Mouse (Mus musculus) limb, embryonic 11.5 days (tissue): Measurements from ENCODE around the gene Slc22a27. TPM values are rescaled to one million over a fixed set of nuclear protein-coding genes. Genes with fewer than 3 reads are reported as not detected.
"Not testable (repeated sequence)": the region's sequence is repeated elsewhere in the genome, so short reads cannot be mapped to it uniquely, and the experiment has no call there.

Source experiments
- ATAC-seq: fragments of 200-750 bp; cut with Nextera tagmentation; 2 replicates; pipeline ENCODE4 v1.8.0; 2017; ENCODE audit warnings: low read depth; ENCODE audit not compliant: insufficient number of reproducible peaks, low FRiP score, low TSS enrichment
- DNase-seq: peaks from one replicate; pipeline ENCODE4 v3.0.0-alpha.2; 2015; ENCODE audit warnings: low spot score
- H3K27ac ChIP-seq: fragments of 300-500 bp; sonication (generic); replicated peaks from 2 replicates; pipeline ENCODE4 v1.5.1; 2014; ENCODE audit warnings: low read depth, mild to moderate bottlenecking, low read length
- H3K27me3 ChIP-seq: fragments of 300-500 bp; sonication (generic); 2 replicates; pipeline ENCODE4 v1.6.1; 2014; ENCODE audit warnings: mild to moderate bottlenecking, low read length, mixed read lengths; ENCODE audit not compliant: control insufficient read depth, insufficient read depth
- H3K36me3 ChIP-seq: fragments of 300-500 bp; sonication (generic); 2 replicates; pipeline ENCODE4 v1.6.1; 2014; ENCODE audit warnings: mild to moderate bottlenecking, low read length, moderate library complexity, mixed read lengths; ENCODE audit not compliant: control insufficient read depth, insufficient read depth
- H3K4me1 ChIP-seq: fragments of 300-500 bp; sonication (generic); 2 replicates; pipeline ENCODE4 v1.6.1; 2014; ENCODE audit warnings: low read length, mixed read lengths; ENCODE audit not compliant: control insufficient read depth, insufficient read depth
- H3K4me2 ChIP-seq: fragments of 300-500 bp; sonication (generic); 2 replicates; pipeline ENCODE4 v1.6.1; 2014; ENCODE audit warnings: low read depth, mild to moderate bottlenecking, moderate library complexity; ENCODE audit not compliant: severe bottlenecking
- H3K4me3 ChIP-seq: fragments of 300-500 bp; sonication (generic); 2 replicates; pipeline ENCODE4 v1.5.1; 2014; ENCODE audit warnings: low read depth, low read length
- H3K9ac ChIP-seq: fragments of 300-500 bp; sonication (generic); 2 replicates; pipeline ENCODE4 v1.6.1; 2014; ENCODE audit warnings: mild to moderate bottlenecking, low read length
- H3K9me3 ChIP-seq: fragments of 300-500 bp; sonication (generic); 2 replicates; pipeline ENCODE4 v1.6.1; 2016; ENCODE audit warnings: low read length; ENCODE audit not compliant: control insufficient read depth
- WGBS: fragments of 180-500 bp; shearing (Covaris S2); extraction: QIAGEN DNeasy Blood & Tissue Kit; methylation state at CpG from one replicate; pipeline ENCODE4 v1.1.7; 2014; 5-methylcytosine and 5-hydroxymethylcytosine counted together
- polyA plus RNA-seq: library from polyadenylated mRNA; unstranded; fragments of >200 nt; fragmentation: Nextera tagmentation; extraction: Ambion mirVana; gene quantifications from 2 replicates; pipeline ENCODE4 v1.2.1, GENCODE M21; 2014

Gene Slc22a27
- not detected in 2 replicates for polyA plus RNA-seq

DNA sequence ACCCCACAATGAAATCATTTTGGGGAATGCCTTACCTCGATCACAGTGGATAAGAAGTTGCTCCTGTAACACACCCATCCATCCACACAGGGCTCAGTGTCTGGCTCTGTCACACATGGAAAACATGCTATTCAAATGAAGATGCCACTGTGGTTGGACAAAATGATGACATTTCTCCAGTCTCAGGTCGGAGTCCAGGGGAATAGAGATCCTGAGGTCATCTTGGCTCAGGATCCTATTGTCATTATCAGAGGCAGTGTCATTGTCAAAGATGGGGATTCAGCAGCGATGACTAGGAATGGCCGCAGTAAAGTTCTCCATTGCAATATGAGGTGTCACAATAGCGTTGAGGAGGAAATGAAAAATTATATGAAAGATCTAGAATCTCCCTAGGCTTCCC, at the start of gene Slc22a27:
Gene Slc22a27 (minus strand): TSS at position 101 of the 400 bp plus-strand sequence.
- not testable (repeated sequence) for H3K4me1 ChIP-seq, H3K27ac ChIP-seq, H3K9me3 ChIP-seq, H3K4me2 ChIP-seq, H3K27me3 ChIP-seq, H3K36me3 ChIP-seq, DNase-seq, H3K4me3 ChIP-seq, H3K9ac ChIP-seq, ATAC-seq
- WGBS, result 75% methylated on average over 5 of the region's 5 CpGs

DNA sequence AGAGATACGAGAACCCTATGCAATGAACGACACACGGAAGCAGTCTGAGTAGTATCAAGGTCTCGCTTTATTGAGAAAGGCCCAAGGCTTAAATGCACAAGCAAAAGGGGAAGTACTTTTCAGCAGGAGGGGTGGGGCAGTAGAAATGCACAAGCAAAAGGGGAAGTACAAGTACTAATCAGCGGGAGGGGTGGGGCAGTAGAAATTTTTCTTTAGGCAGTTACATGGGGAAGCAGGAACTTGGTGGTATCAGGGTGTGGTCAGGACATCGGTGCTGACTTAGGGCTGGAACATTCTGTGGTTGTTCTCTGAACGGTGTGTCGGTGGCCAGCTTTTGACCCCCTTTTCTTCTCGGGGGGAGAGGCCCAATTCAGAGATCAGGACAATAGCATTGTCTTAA, 45.8 kb upstream of the Slc22a27 start:
- WGBS, result 93% methylated on average over 9 of the region's 9 CpGs

DNA sequence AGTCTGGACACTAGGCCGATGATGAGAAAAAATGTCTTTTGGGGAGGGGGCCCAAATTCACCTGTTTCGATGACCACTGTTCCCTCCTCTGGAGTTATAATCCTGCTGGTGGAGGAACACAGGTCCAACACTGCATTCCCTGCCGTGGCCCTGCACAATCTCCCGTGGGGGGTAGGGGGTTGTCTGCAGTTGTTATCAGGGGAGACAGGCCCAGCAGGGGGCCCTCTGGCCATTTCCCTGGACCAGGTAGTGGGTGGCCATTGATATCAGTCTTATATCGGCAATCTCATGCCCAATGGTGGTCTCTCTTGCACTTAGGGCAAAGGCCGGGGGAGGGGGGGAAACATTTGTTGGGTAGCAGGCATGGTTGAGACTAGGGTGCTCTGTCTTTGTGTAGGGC, 43.3 kb upstream of the Slc22a27 start:
- H3K4me3 ChIP-seq, H3K27me3 ChIP-seq, H3K27ac ChIP-seq, H3K4me2 ChIP-seq, ATAC-seq, H3K9me3 ChIP-seq, DNase-seq, H3K4me1 ChIP-seq, H3K36me3 ChIP-seq, H3K9ac ChIP-seq: not testable (repeated sequence)
- 95% methylated on average over 6 of the region's 6 CpGs for WGBS

More for the DNA sequence above, 45.8 kb upstream of the Slc22a27 start:
- not testable (repeated sequence) for H3K9me3 ChIP-seq, H3K27ac ChIP-seq, H3K4me1 ChIP-seq, H3K4me3 ChIP-seq, ATAC-seq, H3K27me3 ChIP-seq, DNase-seq, H3K36me3 ChIP-seq, H3K9ac ChIP-seq, H3K4me2 ChIP-seq

DNA sequence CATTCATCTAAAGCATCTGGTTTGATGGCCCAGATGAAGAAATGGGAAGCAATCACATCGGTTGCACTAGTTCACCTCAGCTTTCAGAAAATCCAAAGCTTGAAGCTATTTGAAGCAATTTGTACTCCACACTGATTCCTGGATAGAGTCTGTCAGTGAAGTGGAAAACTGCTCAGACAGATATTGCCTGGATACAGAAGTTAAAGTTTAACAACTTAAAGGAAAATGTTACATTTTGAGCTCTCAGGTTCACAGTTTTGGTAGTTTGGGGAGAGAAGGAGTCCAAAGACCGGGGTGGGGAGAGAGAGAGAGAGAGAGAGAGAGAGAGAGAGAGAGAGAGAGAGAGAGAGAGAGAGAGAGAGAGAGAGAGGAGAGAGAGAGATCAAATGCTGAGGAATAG, 2.9 kb upstream of the Slc22a27 start:
- no peaks in the 10 kb centered on the region for H3K4me1 ChIP-seq
- DNase-seq (no peak), ATAC-seq (no peak)
- no peak overlapping the region for H3K4me2 ChIP-seq
- WGBS, result 77% methylated on average over 2 of the region's 2 CpGs
- H3K9me3 ChIP-seq, result no peaks in the 10 kb centered on the region
- H3K4me3 ChIP-seq, result no peak overlapping the region
- no peaks in the 10 kb centered on the region for H3K36me3 ChIP-seq
- H3K9ac ChIP-seq, result no peak overlapping the region
- H3K27ac ChIP-seq, result no peak overlapping the region
- no peaks in the 10 kb centered on the region for H3K27me3 ChIP-seq

DNA sequence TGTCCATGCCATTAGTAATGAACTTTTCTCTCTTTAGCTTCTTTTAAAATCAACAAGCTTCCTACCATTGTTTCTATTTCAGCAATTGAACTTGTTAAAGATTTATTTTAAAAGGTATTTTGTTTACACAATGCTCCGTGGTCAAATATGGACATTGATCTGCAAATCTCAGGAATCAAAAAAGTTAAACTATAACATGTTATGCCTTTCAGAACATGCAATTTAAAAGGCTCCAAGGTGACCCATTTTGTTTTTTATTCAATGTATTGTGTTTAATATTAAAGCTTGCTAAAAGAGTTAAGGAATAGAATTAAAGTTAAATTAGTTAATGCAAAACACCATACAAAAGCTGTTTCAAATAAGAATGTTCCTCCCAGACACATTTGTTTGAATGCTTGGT, 723 bp upstream of the Slc22a27 start:
- not testable (repeated sequence) for H3K36me3 ChIP-seq, H3K27me3 ChIP-seq, H3K9me3 ChIP-seq, DNase-seq, ATAC-seq, H3K4me1 ChIP-seq, H3K27ac ChIP-seq, H3K4me2 ChIP-seq, H3K9ac ChIP-seq, H3K4me3 ChIP-seq
- WGBS, result 62% methylated on average over 1 of the region's 1 CpGs

DNA sequence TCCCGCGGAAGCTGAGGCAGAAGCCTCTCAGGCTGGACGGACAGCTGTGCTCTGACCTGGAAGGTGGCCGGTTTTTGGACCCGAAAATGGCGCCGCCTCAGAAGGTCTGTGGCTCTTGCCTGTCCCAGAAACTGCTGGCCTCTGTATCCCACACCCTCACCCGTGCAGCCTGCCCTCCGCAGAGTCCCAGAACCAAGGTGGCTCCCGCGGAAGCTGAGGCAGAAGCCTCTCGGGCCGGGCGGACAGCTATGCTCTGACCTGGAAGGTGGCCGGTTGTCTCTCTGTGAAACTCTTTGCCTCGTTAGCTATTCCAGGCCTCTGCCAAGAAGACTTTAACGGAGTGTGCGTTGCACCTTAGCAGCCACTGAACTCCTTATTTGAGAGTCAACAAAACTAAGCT, 26.4 kb downstream of the Slc22a27 start:
- WGBS, result 89% methylated on average over 18 of the region's 18 CpGs
- not testable (repeated sequence) for ATAC-seq

GRCm38 (mm10) chr19:7876626-7877025, 89.2 kb downstream of the Slc22a27 start:
- DNase-seq (no peak), ATAC-seq (no peak)
- no peak overlapping the region for H3K27ac ChIP-seq
- H3K36me3 ChIP-seq, result no peaks in the 10 kb centered on the region
- no peak overlapping the region for H3K9ac ChIP-seq
- 93% methylated on average over 1 of the region's 1 CpGs for WGBS
- H3K4me1 ChIP-seq, result no peaks in the 10 kb centered on the region
- H3K4me3 ChIP-seq, result no peak overlapping the region
- H3K4me2 ChIP-seq, result no peak overlapping the region
- no peaks in the 10 kb centered on the region for H3K27me3 ChIP-seq
- H3K9me3 ChIP-seq, result no peaks in the 10 kb centered on the region

More for the DNA sequence above, 26.4 kb downstream of the Slc22a27 start:
- H3K36me3 ChIP-seq, DNase-seq, H3K4me3 ChIP-seq, H3K27ac ChIP-seq, H3K4me1 ChIP-seq, H3K4me2 ChIP-seq, H3K9ac ChIP-seq, H3K27me3 ChIP-seq, H3K9me3 ChIP-seq: not testable (repeated sequence)

DNA sequence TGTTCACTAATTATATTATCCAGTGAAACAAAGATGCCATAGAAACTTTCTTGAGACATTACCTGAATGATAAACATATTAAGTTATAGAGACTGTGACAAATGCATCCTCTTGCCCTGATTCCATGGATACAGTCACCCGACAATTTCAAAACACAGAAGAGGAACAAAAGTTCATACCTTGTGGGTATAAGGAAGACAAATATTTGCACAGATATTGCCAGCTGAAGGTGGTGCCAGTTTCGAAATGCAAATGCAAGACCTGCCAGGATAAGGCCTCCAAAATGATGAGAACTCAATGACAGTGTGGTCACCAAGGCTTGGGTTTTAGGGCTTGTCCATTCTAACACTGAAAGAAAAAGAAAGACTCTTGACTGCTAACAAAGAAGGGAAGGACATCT, 136.0 kb downstream of the Slc22a27 start:
- ATAC-seq (no peak), DNase-seq (no peak)
- WGBS, result 67% methylated on average over 2 of the region's 2 CpGs
- Histone ChIP-seq H3K36me3 (no peaks in the 10 kb centered on the region), H3K27me3 (no peaks in the 10 kb centered on the region), H3K4me1 (no peaks in the 10 kb centered on the region), H3K27ac (no peak overlapping the region), H3K4me2 (no peak overlapping the region), H3K9ac (no peak overlapping the region), H3K9me3 (no peaks in the 10 kb centered on the region), H3K4me3 (no peak overlapping the region)
